Comparison of ENCODE assay signal across 9 mouse cellular contexts in the genomic region with DNA sequence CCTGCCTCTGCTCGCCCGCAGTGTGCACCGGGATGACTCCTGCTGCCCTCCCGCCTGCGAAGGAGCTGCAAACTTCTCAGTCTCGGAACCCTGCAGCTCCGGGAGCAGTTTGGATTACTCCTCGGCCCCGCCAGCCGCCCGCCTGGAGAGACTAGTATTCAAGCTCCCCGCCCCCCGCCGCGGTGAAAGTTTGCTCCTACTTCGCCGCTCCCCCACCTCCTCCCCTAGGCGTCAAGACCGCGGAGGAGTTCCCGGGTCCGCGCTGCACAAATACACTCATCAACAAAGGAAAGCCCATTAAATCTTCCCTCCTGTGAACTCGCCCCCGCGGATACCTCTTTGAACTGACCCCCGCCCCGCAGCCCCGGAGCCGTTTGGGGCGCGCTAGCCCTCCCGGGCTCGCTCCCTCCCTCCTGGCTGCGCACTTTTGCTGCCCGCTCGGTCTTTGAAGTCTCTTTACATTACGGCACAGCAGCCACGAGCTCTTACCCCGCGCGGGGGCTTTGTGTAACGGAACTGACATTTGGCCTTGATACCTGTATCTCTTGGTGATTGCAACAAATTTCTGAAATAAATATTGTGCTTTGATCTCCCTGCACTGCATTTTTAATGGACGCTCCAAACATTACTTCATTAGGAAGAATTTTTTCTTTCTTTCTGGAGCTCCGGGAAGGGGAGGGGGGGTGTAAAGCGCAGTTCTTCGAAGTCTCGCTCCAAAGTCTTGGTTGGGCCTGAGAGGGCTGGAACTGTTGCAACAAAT. TPM values are rescaled to one million over a fixed set of nuclear protein-coding genes. Genes with fewer than 3 reads are reported as not detected.
DNase-seq lines count a peak whose midpoint lies in the region; ATAC-seq and TF ChIP-seq lines count a peak whose summit lies in the region.
"Had no signal": no experiment of that assay in that cellular context is flagged by ENCODE, and none has a peak within 500 bp of the region (broad histone marks: within the 10 kb centered on the region; RNA-seq: fewer than 3 reads in every experiment).

No protein-coding gene starts in this region.

- H3K36me3 ChIP-seq in heart, embryonic 14.5 days (ENCODE audit: control insufficient read depth, insufficient read depth, low read length) = no peaks in the 10 kb centered on the region
- H3K36me3 ChIP-seq in kidney, postnatal 0 days (ENCODE audit: insufficient read depth, low read length) = no peaks in the 10 kb centered on the region
- no peaks in the 10 kb centered on the region for H3K36me3 ChIP-seq in stomach, postnatal 0 days (ENCODE audit: control insufficient read depth, insufficient read depth, low read length)

- no peak for TF ChIP-seq CTCF in kidney, postnatal 0 days (IDR thresholded peaks at IDR 0.05; ENCODE audit: low read depth)
- TF ChIP-seq CTCF in stomach, postnatal 0 days (IDR thresholded peaks at IDR 0.05; ENCODE audit: low read depth) = no peak

- no peak for TF ChIP-seq EP300 in stomach, postnatal 0 days (optimal IDR thresholded peaks at IDR 0.05)

- DNase-seq in cerebellum, postnatal 25 days = peak; percentile 13 to 36
- peak; percentile 61 for DNase-seq in adrenal gland, adult 2 months
- DNase-seq in kidney, postnatal 0 days (ENCODE audit: low spot score) = peak; percentile 76
- DNase-seq in lung, postnatal 4 days = peak; percentile 57 to 66
- DNase-seq in stomach, postnatal 0 days (ENCODE audit: low spot score) = peak; percentile 54
- no peak for DNase-seq in urinary bladder, postnatal 25 days (ENCODE audit: low spot score)

- H3K27me3 ChIP-seq in heart, embryonic 14.5 days (ENCODE audit: control insufficient read depth, insufficient read depth, low read length) = peaks cover 79% of the 10 kb centered on the region
- H3K27me3 ChIP-seq in kidney, postnatal 0 days (ENCODE audit: insufficient read depth, low read length) = peaks cover 25% of the 10 kb centered on the region
- peaks cover 16% of the 10 kb centered on the region for H3K27me3 ChIP-seq in stomach, postnatal 0 days (ENCODE audit: control insufficient read depth, insufficient read depth, low read length)

- peak overlapping the region; percentile 30; the same call in 1 of the 2 replicates for H3K9ac ChIP-seq in heart, embryonic 14.5 days (ENCODE audit: low read length)
- H3K9ac ChIP-seq in kidney, postnatal 0 days (ENCODE audit: low read depth, low read length) = peak overlapping the region; percentile 19; the same call in 1 of the 2 replicates
- H3K9ac ChIP-seq in stomach, postnatal 0 days (ENCODE audit: low read length) = no peak overlapping the region

- no peaks in the 10 kb centered on the region for H3K9me3 ChIP-seq in heart, embryonic 14.5 days (ENCODE audit: control insufficient read depth, low read length)
- no peaks in the 10 kb centered on the region for H3K9me3 ChIP-seq in kidney, postnatal 0 days (replicated peaks; ENCODE audit: low read length)
- H3K9me3 ChIP-seq in stomach, postnatal 0 days (ENCODE audit: control insufficient read depth, low read length) = no peaks in the 10 kb centered on the region

- peaks cover 11 to 39% of the 10 kb centered on the region in 2 experiments for H3K4me1 ChIP-seq in heart, embryonic 14.5 days (ENCODE audit: control insufficient read depth in 2 of 2, insufficient read depth in 2 of 2, low read length in 2 of 2)
- H3K4me1 ChIP-seq in kidney, postnatal 0 days (replicated peaks; ENCODE audit: insufficient read depth, low read length) = peaks cover 13% of the 10 kb centered on the region; the same call in 1 of the 2 replicates
- peaks cover 5% of the 10 kb centered on the region; the same call in 1 of the 2 replicates for H3K4me1 ChIP-seq in stomach, postnatal 0 days (replicated peaks; ENCODE audit: control insufficient read depth, insufficient read depth)

- peak overlapping the region; percentile 38 to 48 for H3K4me3 ChIP-seq in heart, embryonic 14.5 days (ENCODE audit: control insufficient read depth in 1 of 2, insufficient read depth in 1 of 2, low read depth in 1 of 2, low read length in 2 of 2)
- H3K4me3 ChIP-seq in kidney, postnatal 0 days (replicated peaks; ENCODE audit: low read depth, low read length) = peak overlapping the region; percentile 32
- H3K4me3 ChIP-seq in stomach, postnatal 0 days (ENCODE audit: low read depth, low read length) = peak overlapping the region; percentile 38

- under 1% methylated on average over 48 of the region's 48 CpGs for WGBS in heart, embryonic 14.5 days
- WGBS in kidney, postnatal 0 days = under 1% methylated on average over 45 of the region's 48 CpGs
- under 1% methylated on average over 48 of the region's 48 CpGs for WGBS in stomach, postnatal 0 days

- H3K27ac ChIP-seq in heart, embryonic 14.5 days (replicated peaks in 1 of 2; ENCODE audit: control insufficient read depth in 1 of 2, insufficient read depth in 1 of 2, low read depth in 2 of 2, low read length in 2 of 2) = no peak overlapping the region
- H3K27ac ChIP-seq in kidney, postnatal 0 days = no peak overlapping the region
- no peak overlapping the region for H3K27ac ChIP-seq in stomach, postnatal 0 days (replicated peaks)

- no peak for ATAC-seq in cerebellum, adult (ENCODE audit: insufficient number of reproducible peaks, low FRiP score, low TSS enrichment)
- ATAC-seq in heart, embryonic 14.5 days (ENCODE audit: insufficient number of reproducible peaks, insufficient read depth, low FRiP score, low read depth) = no peak
- no peak for ATAC-seq in kidney, postnatal 0 days (replicated peaks; ENCODE audit: low FRiP score, low read depth)
- ATAC-seq in stomach, postnatal 0 days (ENCODE audit: low FRiP score, low TSS enrichment) = no peak

- H3K4me2 ChIP-seq in heart, embryonic 14.5 days (ENCODE audit: low read length) = peak overlapping the region; percentile 80
- H3K4me2 ChIP-seq in kidney, postnatal 0 days (ENCODE audit: low read length) = peak overlapping the region; percentile 63
- H3K4me2 ChIP-seq in stomach, postnatal 0 days (replicated peaks; ENCODE audit: low read depth) = peak overlapping the region; percentile 61

RNA-seq across cellular contexts. Expression of gene Sp5, which starts 2.7 kb away (rescaled TPM):
- total RNA-seq in adrenal gland, adult 2 months (2021) = 1 to 10 TPM; 1.7 to 2.8 TPM
- polyA plus RNA-seq in adrenal gland, adult 2 months (2012; rRNA removed) = 15.6 and 17.6 TPM in 2 replicates
- 0.12 and 0.27 TPM in 2 replicates for polyA plus RNA-seq in heart, embryonic 14.5 days (2014; fragmentation: Nextera tagmentation; extraction: Ambion mirVana)
- polyA plus RNA-seq in kidney, postnatal 0 days (2015; fragmentation: Nextera tagmentation; extraction: Ambion mirVana) = 4.2 and 4.7 TPM in 2 replicates
- 1.8 and 2.0 TPM in 2 replicates for polyA plus RNA-seq in stomach, postnatal 0 days (2015; fragmentation: Nextera tagmentation; extraction: Ambion mirVana)
- total RNA-seq: neutrophil, adult 5-6 weeks had no signal

RNA-seq across cellular contexts. Expression of gene Erich2, which starts 36.6 kb away (rescaled TPM):
- total RNA-seq in adrenal gland, adult 2 months (2021) = under 1 TPM in 1 of 2 experiments, not detected in 1; 0.17 TPM
- polyA plus RNA-seq in adrenal gland, adult 2 months (2012; rRNA removed) = 0.10 and 0.15 TPM in 2 replicates
- 0.36 and 1.0 TPM in 2 replicates for polyA plus RNA-seq in heart, embryonic 14.5 days (2014; fragmentation: Nextera tagmentation; extraction: Ambion mirVana)
- polyA plus RNA-seq in kidney, postnatal 0 days (2015; fragmentation: Nextera tagmentation; extraction: Ambion mirVana) = 5.6 and 6.8 TPM in 2 replicates
- 1.1 and 1.7 TPM in 2 replicates for polyA plus RNA-seq in stomach, postnatal 0 days (2015; fragmentation: Nextera tagmentation; extraction: Ambion mirVana)
- total RNA-seq: neutrophil, adult 5-6 weeks had no signal
